Mouse (Mus musculus): Measurements from ENCODE around the gene Hcrt.

The Hcrt gene

DNA sequence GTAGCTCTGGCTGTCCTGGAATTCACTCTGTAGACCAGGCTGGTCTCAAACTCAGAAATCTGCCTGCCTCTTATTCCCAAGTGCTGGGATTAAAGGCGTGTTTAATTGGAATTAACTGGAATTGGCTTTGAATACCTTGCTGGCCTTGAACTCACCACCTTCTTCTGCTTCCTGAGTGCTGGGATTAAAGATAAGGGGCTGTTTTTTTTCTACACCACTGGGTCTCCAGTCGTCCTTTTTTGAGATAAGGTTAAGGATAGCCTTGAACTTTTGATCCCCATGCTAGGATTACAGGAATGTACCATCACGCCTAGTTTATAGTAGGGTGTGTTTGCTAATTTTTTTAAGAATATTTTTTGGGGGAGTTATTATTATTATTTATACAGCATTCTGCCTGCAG is 15.3 kb upstream of the Hcrt start:
- TF ChIP-seq NANOG (IDR thresholded peaks at IDR 0.05; ENCODE audit: borderline replicate concordance, low read length) (no peak), CTCF (conservative IDR thresholded peaks at IDR 0.05; ENCODE audit: low read length) (no peak), POU5F1 (IDR thresholded peaks at IDR 0.05; ENCODE audit: borderline replicate concordance, low read length) (no peak)
- H3K36me3 ChIP-seq (ENCODE audit: insufficient read depth, low read length), result no peaks in the 10 kb centered on the region

DNA sequence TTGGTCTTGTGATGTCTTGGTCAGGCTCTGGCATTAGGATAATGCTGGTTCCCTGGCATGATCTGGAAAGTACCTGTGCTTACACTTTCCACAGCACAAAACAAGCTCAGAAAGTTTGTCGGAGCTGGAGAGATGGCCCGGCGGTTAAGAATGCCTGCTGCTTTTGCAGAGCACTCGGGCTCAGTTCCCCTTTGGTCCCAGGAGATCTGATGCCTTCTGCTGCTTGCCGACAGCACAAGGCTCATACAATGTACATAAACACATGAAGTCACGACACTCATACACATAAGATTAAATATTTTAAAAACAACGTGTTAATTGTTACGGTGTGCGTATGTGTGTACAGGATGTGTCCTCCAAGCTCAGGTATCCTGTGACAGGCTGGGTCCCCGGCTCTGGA is 13.2 kb upstream of the Hcrt start:
- no peaks in the 10 kb centered on the region for H3K9me3 ChIP-seq (ENCODE audit: low read length)
- H3K36me3 ChIP-seq (ENCODE audit: insufficient read depth, low read length), result no peaks in the 10 kb centered on the region
- H3K4me1 ChIP-seq (replicated peaks; ENCODE audit: low read depth, low read length), result peaks cover 30% of the 10 kb centered on the region
- TF ChIP-seq CTCF (conservative IDR thresholded peaks at IDR 0.05; ENCODE audit: low read length) (no peak), NANOG (IDR thresholded peaks at IDR 0.05; ENCODE audit: borderline replicate concordance, low read length) (no peak), POU5F1 (IDR thresholded peaks at IDR 0.05; ENCODE audit: borderline replicate concordance, low read length) (no peak)
- H3K27me3 ChIP-seq (ENCODE audit: insufficient read depth, low read length), result no peaks in the 10 kb centered on the region
- H3K4me3 ChIP-seq (replicated peaks; ENCODE audit: low read length), result no peak overlapping the region

More for the DNA sequence above, 15.3 kb upstream of the Hcrt start:
- Histone ChIP-seq H3K4me3 (replicated peaks; ENCODE audit: low read length) (no peak overlapping the region), H3K27me3 (ENCODE audit: insufficient read depth, low read length) (no peaks in the 10 kb centered on the region), H3K9me3 (ENCODE audit: low read length) (no peaks in the 10 kb centered on the region), H3K4me1 (replicated peaks; ENCODE audit: low read depth, low read length) (peaks cover 39% of the 10 kb centered on the region)

DNA sequence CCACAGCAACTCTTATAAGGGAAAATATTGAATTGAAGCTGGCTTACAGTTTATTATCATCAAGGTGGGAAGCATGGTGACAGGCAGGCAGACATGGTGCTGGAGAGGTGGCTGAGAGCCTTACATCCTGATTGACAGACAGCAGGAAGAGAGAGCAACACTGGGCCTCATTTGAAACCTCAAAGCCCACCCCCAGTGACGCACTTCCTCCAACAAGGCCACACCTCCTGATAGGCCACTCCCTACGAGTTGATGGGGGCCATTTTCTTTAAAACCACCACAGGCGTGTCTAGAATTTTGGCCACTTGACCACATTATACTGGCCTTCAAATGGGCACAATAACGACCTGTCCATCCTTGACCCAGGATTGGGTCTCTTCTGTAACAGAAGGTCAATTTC is 11.5 kb upstream of the Hcrt start:
- Histone ChIP-seq H3K9me3 (ENCODE audit: low read length) (no peaks in the 10 kb centered on the region), H3K36me3 (ENCODE audit: insufficient read depth, low read length) (peaks cover 1% of the 10 kb centered on the region; the same call in 1 of the 2 replicates), H3K4me1 (replicated peaks; ENCODE audit: low read depth, low read length) (peaks cover 33% of the 10 kb centered on the region), H3K27me3 (ENCODE audit: insufficient read depth, low read length) (no peaks in the 10 kb centered on the region), H3K4me3 (replicated peaks; ENCODE audit: low read length) (peak overlapping the region; percentile 57)
- TF ChIP-seq POU5F1 (IDR thresholded peaks at IDR 0.05; ENCODE audit: borderline replicate concordance, low read length), result no peak
- no peak for TF ChIP-seq NANOG (IDR thresholded peaks at IDR 0.05; ENCODE audit: borderline replicate concordance, low read length)
- no peak for TF ChIP-seq CTCF (conservative IDR thresholded peaks at IDR 0.05; ENCODE audit: low read length)

DNA sequence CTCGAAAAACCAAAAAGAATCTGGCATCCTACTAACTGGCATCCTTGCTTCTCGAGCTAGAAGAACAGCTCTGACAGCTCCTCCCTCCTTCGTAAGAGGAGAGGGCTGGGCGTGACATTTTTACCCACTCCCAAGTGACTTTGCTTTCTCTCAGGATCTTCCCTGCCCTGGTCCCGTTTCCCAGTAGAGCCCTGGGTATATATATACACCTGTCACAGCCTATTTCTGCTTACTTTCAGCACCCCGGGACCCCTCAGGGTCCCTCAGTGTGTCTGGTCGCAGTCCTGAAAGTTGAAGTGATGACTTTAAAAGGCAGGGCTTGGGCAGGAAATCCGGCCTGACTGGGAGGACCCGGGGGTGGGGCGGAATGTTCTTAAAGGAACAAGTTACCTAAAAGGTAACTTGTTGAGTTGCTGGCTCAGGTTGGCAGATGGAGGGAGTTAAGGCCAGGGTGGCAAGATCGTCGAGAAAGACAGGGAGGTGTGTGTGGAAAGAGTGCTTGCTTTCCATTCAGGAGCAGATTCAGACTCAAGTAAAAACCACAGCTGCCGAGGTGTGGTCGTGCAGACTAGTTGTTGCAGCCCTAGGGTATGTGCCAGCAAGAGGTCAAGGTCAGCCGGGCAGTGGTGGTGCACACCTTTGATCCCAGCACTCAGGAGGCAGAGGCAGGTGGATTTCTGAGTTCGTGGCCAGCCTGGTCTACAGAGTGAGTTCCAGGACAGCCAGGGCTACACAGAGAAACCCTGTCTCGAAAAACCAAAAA is 8.1 kb upstream of the Hcrt start, which contains the start of gene Ghdc:
TSS of gene Ghdc (minus strand) at position 312 of the 763 bp plus-strand sequence.
- H3K36me3 ChIP-seq (ENCODE audit: insufficient read depth, low read length), result peaks cover 28% of the 10 kb centered on the region
- no peak for TF ChIP-seq NANOG (IDR thresholded peaks at IDR 0.05; ENCODE audit: borderline replicate concordance, low read length)
- no peak for TF ChIP-seq POU5F1 (IDR thresholded peaks at IDR 0.05; ENCODE audit: borderline replicate concordance, low read length)
- no peak for TF ChIP-seq CTCF (conservative IDR thresholded peaks at IDR 0.05; ENCODE audit: low read length)
- peaks cover 48% of the 10 kb centered on the region for H3K4me1 ChIP-seq (replicated peaks; ENCODE audit: low read depth, low read length)
- peak within 1 kb of the TSS; percentile 81 for H3K4me3 ChIP-seq (replicated peaks; ENCODE audit: low read length)
- H3K27me3 ChIP-seq (ENCODE audit: insufficient read depth, low read length), result no peaks in the 10 kb centered on the region
- H3K9me3 ChIP-seq (ENCODE audit: low read length), result no peaks in the 10 kb centered on the region

DNA sequence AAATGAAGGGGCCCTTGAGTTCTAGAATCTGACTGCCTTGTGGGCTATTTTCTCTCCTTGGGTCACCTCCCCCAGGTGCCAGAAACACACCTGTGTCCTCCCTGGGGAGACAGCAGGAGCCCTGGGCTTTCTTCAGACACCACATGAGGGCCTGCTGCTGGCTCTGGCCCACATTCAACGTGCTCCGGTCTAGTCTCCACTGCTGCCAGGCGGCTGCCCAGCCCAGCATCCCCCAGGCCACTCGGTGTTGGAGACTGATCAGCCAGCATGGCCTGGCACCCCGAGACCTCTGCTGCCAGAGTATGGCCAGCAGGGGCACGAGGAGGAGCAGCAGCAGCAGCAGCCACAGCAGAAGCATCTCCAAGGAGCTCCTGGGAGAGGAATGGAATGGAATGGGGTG is 7.2 kb upstream of the Hcrt start:
- no peaks in the 10 kb centered on the region for H3K9me3 ChIP-seq (ENCODE audit: low read length)
- peaks cover 28% of the 10 kb centered on the region for H3K36me3 ChIP-seq (ENCODE audit: insufficient read depth, low read length)
- peaks cover 48% of the 10 kb centered on the region for H3K4me1 ChIP-seq (replicated peaks; ENCODE audit: low read depth, low read length)
- no peaks in the 10 kb centered on the region for H3K27me3 ChIP-seq (ENCODE audit: insufficient read depth, low read length)
- peak overlapping the region; percentile 81 for H3K4me3 ChIP-seq (replicated peaks; ENCODE audit: low read length)
- TF ChIP-seq NANOG (IDR thresholded peaks at IDR 0.05; ENCODE audit: borderline replicate concordance, low read length) (no peak), CTCF (conservative IDR thresholded peaks at IDR 0.05; ENCODE audit: low read length) (no peak), POU5F1 (IDR thresholded peaks at IDR 0.05; ENCODE audit: borderline replicate concordance, low read length) (no peak)

DNA sequence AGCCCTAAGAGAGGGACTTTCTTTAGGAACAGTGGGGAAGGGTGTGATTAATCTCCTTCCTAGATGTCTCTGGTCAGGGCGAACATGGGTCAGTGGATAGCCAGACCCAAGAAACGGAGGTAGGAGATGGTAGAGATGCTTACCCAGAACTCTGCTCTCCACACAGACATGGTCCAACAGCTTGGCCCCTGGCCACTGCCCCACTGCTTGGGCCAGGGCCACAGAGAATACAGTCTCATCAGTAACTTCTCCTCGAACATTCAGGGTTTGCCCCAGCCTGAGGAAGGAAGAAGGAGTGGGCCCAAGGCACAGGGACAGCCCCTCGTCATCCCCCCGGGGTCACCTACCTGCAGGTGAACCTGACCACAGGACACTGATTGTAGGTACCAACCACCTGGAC is 5.1 kb upstream of the Hcrt start:
- Histone ChIP-seq H3K9me3 (ENCODE audit: low read length) (no peaks in the 10 kb centered on the region), H3K36me3 (ENCODE audit: insufficient read depth, low read length) (peaks cover 28% of the 10 kb centered on the region), H3K4me3 (replicated peaks; ENCODE audit: low read length) (no peak overlapping the region), H3K27me3 (ENCODE audit: insufficient read depth, low read length) (peaks cover 9% of the 10 kb centered on the region), H3K4me1 (replicated peaks; ENCODE audit: low read depth, low read length) (peaks cover 45% of the 10 kb centered on the region)
- no peak for TF ChIP-seq CTCF (conservative IDR thresholded peaks at IDR 0.05; ENCODE audit: low read length)
- TF ChIP-seq NANOG (IDR thresholded peaks at IDR 0.05; ENCODE audit: borderline replicate concordance, low read length), result no peak
- TF ChIP-seq POU5F1 (IDR thresholded peaks at IDR 0.05; ENCODE audit: borderline replicate concordance, low read length), result no peak

DNA sequence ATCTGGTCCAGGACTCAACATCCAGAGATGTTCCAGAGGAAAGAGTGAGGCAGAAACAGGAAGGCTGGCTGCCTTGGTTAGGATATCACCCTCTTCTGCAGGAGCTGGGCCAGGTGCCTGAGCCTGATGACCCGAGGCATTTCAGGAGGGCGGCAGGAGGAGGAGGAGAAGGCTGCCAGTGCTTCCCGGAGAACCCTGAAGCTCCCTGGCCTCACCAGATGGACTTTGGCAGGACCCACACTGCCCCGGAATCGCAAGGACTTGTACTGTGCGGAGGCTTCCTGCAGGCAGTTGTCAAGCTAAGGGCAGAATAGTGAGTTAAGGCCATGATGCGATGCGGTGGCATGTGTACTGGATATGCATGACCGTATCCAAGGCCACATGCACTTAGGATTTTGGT is 4.0 kb upstream of the Hcrt start:
- TF ChIP-seq POU5F1 (IDR thresholded peaks at IDR 0.05; ENCODE audit: borderline replicate concordance, low read length) (no peak), CTCF (conservative IDR thresholded peaks at IDR 0.05; ENCODE audit: low read length) (no peak), NANOG (IDR thresholded peaks at IDR 0.05; ENCODE audit: borderline replicate concordance, low read length) (no peak)
- peaks cover 28% of the 10 kb centered on the region for H3K36me3 ChIP-seq (ENCODE audit: insufficient read depth, low read length)

DNA sequence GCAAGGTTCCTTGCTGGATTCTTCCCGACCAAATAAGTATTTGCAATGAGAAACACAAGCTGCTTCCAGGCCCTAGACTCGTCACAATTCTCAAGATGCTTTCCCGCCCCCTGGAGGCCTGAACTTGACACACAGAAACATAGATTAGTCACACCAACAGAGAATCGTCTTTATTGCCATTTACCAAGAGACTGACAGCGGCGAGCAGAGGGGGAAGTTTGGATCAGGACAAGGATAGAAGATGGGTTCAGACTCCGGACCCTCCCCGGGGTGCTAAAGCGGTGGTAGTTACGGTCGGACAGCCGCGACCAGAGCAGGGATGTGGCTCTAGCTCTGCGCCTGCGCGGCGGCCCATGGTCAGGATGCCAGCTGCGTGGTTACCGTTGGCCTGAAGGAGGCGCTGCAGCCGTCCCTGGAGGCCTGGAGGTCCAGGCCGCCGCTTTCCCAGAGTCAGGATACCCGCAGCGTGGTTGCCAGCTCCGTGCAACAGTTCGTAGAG is 1.1 kb downstream of the Hcrt start:
- TF ChIP-seq POU5F1 (IDR thresholded peaks at IDR 0.05; ENCODE audit: borderline replicate concordance, low read length) (no peak), CTCF (conservative IDR thresholded peaks at IDR 0.05; ENCODE audit: low read length) (peak; percentile 59), NANOG (IDR thresholded peaks at IDR 0.05; ENCODE audit: borderline replicate concordance, low read length) (no peak)
- Histone ChIP-seq H3K4me3 (replicated peaks; ENCODE audit: low read length) (peak overlapping the region; percentile 73), H3K4me1 (replicated peaks; ENCODE audit: low read depth, low read length) (peaks cover 45% of the 10 kb centered on the region), H3K27me3 (ENCODE audit: insufficient read depth, low read length) (peaks cover 57% of the 10 kb centered on the region), H3K9me3 (ENCODE audit: low read length) (no peaks in the 10 kb centered on the region), H3K36me3 (ENCODE audit: insufficient read depth, low read length) (peaks cover 4% of the 10 kb centered on the region)

More for the DNA sequence above, 4.0 kb upstream of the Hcrt start:
- no peak overlapping the region for H3K4me3 ChIP-seq (replicated peaks; ENCODE audit: low read length)
- peaks cover 49% of the 10 kb centered on the region for H3K4me1 ChIP-seq (replicated peaks; ENCODE audit: low read depth, low read length)
- no peaks in the 10 kb centered on the region for H3K9me3 ChIP-seq (ENCODE audit: low read length)
- peaks cover 19% of the 10 kb centered on the region for H3K27me3 ChIP-seq (ENCODE audit: insufficient read depth, low read length)

Data from E14TG2a.4 (cell line).